Mouse (Mus musculus) liver, adult 2 months (tissue): ENCODE measurements around the gene Lep. TPM values are rescaled to one million over a fixed set of nuclear protein-coding genes. Genes with fewer than 3 reads are reported as not detected.

Source experiments
- DNase-seq: peaks from one replicate; pipeline ENCODE4 v3.0.0-alpha.2; 2011; ENCODE audit warnings: low read depth, low spot score; ENCODE audit errors: extremely low read depth
- H3K27ac ChIP-seq: fragments of 200-500 bp; replicated peaks from 2 replicates; pipeline ENCODE4 v1.5.1; 2012; ENCODE audit warnings: low read depth, mild to moderate bottlenecking, control low read depth, inconsistent platforms, low read length; ENCODE audit not compliant: insufficient read depth
- H3K27me3 ChIP-seq: fragments of 200-500 bp; 2 replicates; pipeline ENCODE4 v1.6.1; 2012; ENCODE audit warnings: mild to moderate bottlenecking, moderate library complexity, low read length, inconsistent platforms; ENCODE audit not compliant: control insufficient read depth, insufficient read depth
- H3K36me3 ChIP-seq: fragments of 200-500 bp; 2 replicates; pipeline ENCODE4 v1.6.1; 2012; ENCODE audit warnings: low read length, inconsistent platforms; ENCODE audit not compliant: control insufficient read depth, insufficient read depth
- H3K4me1 ChIP-seq: fragments of 200-500 bp; 2 replicates; pipeline ENCODE4 v1.6.1; 2011; ENCODE audit warnings: low read length; ENCODE audit not compliant: control insufficient read depth, insufficient read depth
- H3K4me3 ChIP-seq: fragments of 200-500 bp; 2 replicates; pipeline ENCODE4 v1.5.1; 2011; ENCODE audit warnings: low read depth, mild to moderate bottlenecking, control low read depth, low read length, moderate library complexity; ENCODE audit not compliant: insufficient read depth
- H3K79me2 ChIP-seq: fragments of 200-500 bp; 2 replicates; pipeline ENCODE4 v1.6.1; 2012; ENCODE audit warnings: inconsistent platforms, mild to moderate bottlenecking, low read length, moderate library complexity; ENCODE audit not compliant: control insufficient read depth, insufficient read depth
- H3K9ac ChIP-seq: fragments of 200-500 bp; 2 replicates; pipeline ENCODE4 v1.6.1; 2012; ENCODE audit warnings: low read depth, mild to moderate bottlenecking, control low read depth, inconsistent platforms, low read length
- CTCF ChIP-seq: fragments of 200-500 bp; IDR thresholded peaks from 2 replicates; pipeline ENCODE4 v1.5.1; 2011; ENCODE audit warnings: low read depth, low read length, control low read depth
- POLR2A ChIP-seq: fragments of 200-500 bp; IDR thresholded peaks from 2 replicates; pipeline ENCODE4 v1.6.1; 2011; ENCODE audit warnings: low read length, control low read depth; ENCODE audit not compliant: insufficient read depth; ENCODE audit errors: extremely low read depth
- WGBS: fragments of 180-500 bp; shearing (Covaris S2); methylation state at CpG from one replicate; pipeline ENCODE4 v1.1.7; 2018; 5-methylcytosine and 5-hydroxymethylcytosine counted together
- polyA plus RNA-seq: library from polyadenylated mRNA; depleted of rRNA; stranded (reverse); fragments of >200 nt; gene quantifications from 2 replicates; pipeline ENCODE4 v1.2.3, GENCODE M21; 2012
- total RNA-seq: library from RNA; depleted of rRNA; stranded (reverse); fragments of >200 nt; gene quantifications from 2 replicates; pipeline ENCODE4 v1.2.3, GENCODE M21; 2014

The Lep gene
- total and polyA plus RNA-seq, 2 experiments: under 0.01 TPM; not detected in 1

GRCm38 (mm10) chr6:29020937-29021336 is 39.1 kb upstream of the Lep start:
- no peak overlapping the region for H3K27ac ChIP-seq
- no peaks in the 10 kb centered on the region for H3K36me3 ChIP-seq
- 71% methylated on average over 5 of the region's 5 CpGs for WGBS
- no peaks in the 10 kb centered on the region for H3K79me2 ChIP-seq
- no peaks in the 10 kb centered on the region for H3K4me1 ChIP-seq
- no peak overlapping the region for H3K9ac ChIP-seq
- TF ChIP-seq CTCF (no peak), POLR2A (no peak)
- H3K4me3 ChIP-seq: no peak overlapping the region
- no peak for DNase-seq
- peaks cover 6% of the 10 kb centered on the region; the same call in 1 of the 2 replicates for H3K27me3 ChIP-seq

DNA sequence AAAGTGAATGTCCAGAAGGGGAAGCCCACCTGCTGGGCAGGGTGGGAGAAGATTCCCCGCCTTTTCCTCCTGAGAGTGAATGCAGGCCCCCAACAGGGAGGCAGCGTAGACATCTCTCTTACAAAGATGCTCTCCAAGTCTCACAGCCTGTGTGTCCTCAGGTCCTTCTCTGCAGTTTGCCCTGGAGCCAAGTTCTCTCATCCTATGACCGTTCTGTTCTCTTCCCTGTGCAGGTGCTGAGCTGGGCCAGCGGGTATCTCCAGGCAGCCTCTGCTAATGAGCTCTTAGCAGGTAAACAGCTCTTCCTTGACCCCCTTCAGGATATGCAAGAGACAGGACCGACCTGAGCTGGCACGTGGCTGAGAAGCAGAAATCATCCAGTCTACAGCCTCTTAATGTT is 38.5 kb upstream of the Lep start:
- Histone ChIP-seq H3K79me2 (no peaks in the 10 kb centered on the region), H3K27ac (no peak overlapping the region), H3K4me1 (no peaks in the 10 kb centered on the region), H3K27me3 (peaks cover 6% of the 10 kb centered on the region; the same call in 1 of the 2 replicates), H3K9ac (no peak overlapping the region), H3K36me3 (no peaks in the 10 kb centered on the region), H3K4me3 (no peak overlapping the region)
- DNase-seq: no peak
- no peak for TF ChIP-seq POLR2A
- TF ChIP-seq CTCF: no peak
- 41% methylated on average over 6 of the region's 6 CpGs for WGBS

DNA sequence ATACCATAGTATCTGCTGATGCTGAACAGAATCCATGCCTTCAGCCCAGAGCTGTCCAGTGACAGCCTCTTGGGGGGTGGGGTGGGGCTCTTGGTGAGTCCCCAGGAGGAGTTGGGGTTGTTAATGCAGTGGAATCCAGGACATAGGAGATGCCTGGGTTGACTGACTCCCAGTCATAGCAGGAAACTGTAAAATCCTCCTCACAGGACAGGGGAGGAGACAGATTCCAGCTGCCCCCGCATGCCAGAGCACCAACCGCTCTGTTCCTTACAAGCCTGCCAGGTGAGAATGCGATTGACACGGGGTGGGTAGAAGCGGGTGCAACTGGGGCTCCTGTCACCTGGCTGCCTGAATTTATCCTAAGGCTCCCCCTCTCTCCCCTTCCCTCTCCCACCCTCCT is 37.9 kb upstream of the Lep start:
- no peaks in the 10 kb centered on the region for H3K36me3 ChIP-seq
- no peak overlapping the region for H3K27ac ChIP-seq
- peaks cover 6% of the 10 kb centered on the region; the same call in 1 of the 2 replicates for H3K27me3 ChIP-seq
- H3K9ac ChIP-seq: no peak overlapping the region
- H3K4me1 ChIP-seq: no peaks in the 10 kb centered on the region
- H3K4me3 ChIP-seq: no peak overlapping the region
- no peak for DNase-seq
- H3K79me2 ChIP-seq: no peaks in the 10 kb centered on the region
- WGBS: 49% methylated on average over 5 of the region's 5 CpGs
- TF ChIP-seq POLR2A (no peak), CTCF (no peak)

DNA sequence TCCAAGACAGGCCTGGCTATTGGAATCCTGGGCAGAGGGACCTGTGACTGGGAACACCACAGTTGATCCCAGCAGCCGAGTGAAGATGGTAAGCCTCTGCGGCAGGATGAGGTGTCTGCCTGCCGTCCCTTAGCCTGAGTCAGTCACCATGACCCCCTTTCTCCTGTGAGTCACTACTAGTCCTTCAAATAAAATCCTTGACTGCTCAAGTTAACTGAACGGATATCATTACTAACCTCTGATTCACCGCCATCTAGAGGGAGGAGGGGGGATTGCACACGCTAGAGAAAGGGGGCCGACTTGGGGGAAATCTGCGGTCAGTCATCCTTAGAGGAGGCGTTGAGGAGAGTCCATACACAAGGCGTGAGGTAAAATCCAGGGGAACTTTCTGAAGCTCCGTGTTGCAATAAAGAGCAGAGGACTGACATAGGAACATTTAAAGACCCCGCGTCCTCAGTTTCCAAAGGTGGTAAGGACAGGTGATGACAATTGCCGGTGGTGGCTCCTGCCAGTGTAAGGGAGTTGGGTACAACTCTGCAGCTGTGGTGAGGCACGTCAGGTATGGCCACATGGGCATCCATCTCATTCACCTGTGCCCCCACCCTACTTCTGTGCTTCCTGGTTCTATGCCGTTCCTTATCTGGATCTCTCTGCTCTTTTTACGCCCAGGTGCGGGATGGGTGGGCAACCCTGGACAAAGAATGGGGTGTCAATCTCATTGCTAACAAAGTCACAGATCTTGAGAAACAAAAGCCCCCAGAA is 36.6 kb upstream of the Lep start:
- Histone ChIP-seq H3K9ac (no peak overlapping the region), H3K4me1 (no peaks in the 10 kb centered on the region), H3K27me3 (peaks cover 6% of the 10 kb centered on the region; the same call in 1 of the 2 replicates), H3K4me3 (no peak overlapping the region), H3K79me2 (no peaks in the 10 kb centered on the region), H3K36me3 (no peaks in the 10 kb centered on the region), H3K27ac (no peak overlapping the region)
- WGBS: 34% methylated on average over 18 of the region's 18 CpGs
- peak; percentile 8 for DNase-seq
- TF ChIP-seq CTCF: peak; percentile 42; the same call in 1 of the 2 replicates
- no peak for TF ChIP-seq POLR2A

- no peaks in the 10 kb centered on the region for H3K36me3 ChIP-seq
- TF ChIP-seq CTCF: peak; percentile 97
- no peak for TF ChIP-seq POLR2A
- DNase-seq: peak; percentile 14
- no peak overlapping the region for H3K4me3 ChIP-seq
- H3K79me2 ChIP-seq: no peaks in the 10 kb centered on the region
- H3K4me1 ChIP-seq: no peaks in the 10 kb centered on the region
- 2% methylated on average over 16 of the region's 16 CpGs for WGBS
- H3K27me3 ChIP-seq: peaks cover 6% of the 10 kb centered on the region; the same call in 1 of the 2 replicates
- H3K27ac ChIP-seq: no peak overlapping the region
- no peak overlapping the region for H3K9ac ChIP-seq
Measured at GRCm38 (mm10) chr6:29024000-29024417, 36.0 kb upstream of the Lep start.
